Mouse (Mus musculus) granulocyte monocyte progenitor cell, adult 5-6 weeks (primary cell): Measurements from ENCODE around the gene Stxbp2. TPM values are rescaled to one million over a fixed set of nuclear protein-coding genes. Genes with fewer than 3 reads are reported as not detected.
"Not testable (repeated sequence)": the region's sequence is repeated elsewhere in the genome, so short reads cannot be mapped to it uniquely, and the experiment has no call there.

ENCODE experiments used
- ATAC-seq: replicated peaks from 2 replicates; pipeline ENCODE4 v1.8.0; 2016; ENCODE audit warnings: mild to moderate bottlenecking, moderate TSS enrichment, inconsistent platforms; ENCODE audit not compliant: poor library complexity, severe bottlenecking
- total RNA-seq, 2 experiments: library from RNA; stranded (forward) in 1 of 2; stranded (reverse) in 1 of 2; fragments of 200-712, 200-1000 nt in 1 of 2; fragments of >200 nt in 1 of 2; fragmentation: Nextera tagmentation in 1 of 2; gene quantifications; 2 replicates each; pipeline ENCODE4 v1.2.3; 2014 to 2017

Stxbp2 gene
- total RNA-seq (2014; fragmentation: Nextera tagmentation) (194 and 226 TPM in 2 replicates), total RNA-seq (2017) (109 and 135 TPM in 2 replicates)

DNA sequence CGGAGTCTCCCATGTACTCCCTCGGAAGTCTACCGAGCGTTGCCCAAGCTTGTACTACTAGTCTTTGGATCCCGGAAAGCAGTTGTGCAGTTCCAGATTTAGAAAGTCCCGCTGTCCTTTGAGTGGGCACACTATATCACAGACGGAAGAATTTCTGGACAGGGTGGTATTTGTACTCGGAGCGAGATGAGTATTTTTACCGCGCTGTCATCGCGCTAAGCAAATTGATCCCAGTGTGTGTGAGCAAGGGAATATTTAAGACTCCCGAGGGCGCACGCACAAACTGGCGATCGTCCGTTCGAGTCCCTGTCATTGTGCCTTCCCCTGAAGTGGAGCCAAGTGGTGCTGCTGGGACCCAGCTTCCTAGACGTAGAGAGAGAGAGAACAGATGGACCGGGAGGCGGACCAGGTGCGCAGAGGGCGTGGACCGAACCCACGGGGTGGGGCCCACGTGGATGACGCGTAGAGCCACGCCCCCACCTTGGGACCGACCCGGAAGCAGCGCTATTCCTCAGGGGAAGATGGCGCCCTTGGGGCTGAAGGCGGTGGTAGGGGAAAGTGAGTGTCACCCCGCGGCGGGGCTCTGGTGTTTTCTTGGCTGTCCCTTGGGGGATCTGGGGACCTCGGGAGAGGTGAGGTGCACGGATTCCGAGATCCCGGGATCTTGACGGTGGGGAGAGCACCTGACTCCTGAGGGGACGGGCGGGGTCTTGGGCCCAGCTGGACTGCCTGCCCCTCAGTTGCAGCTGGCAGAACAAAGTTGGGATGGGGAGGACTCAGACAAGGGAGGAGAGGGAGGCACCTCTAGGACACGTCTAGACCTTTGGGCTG is at the start of gene Stxbp2:
TSS of gene Stxbp2 (plus strand) at position 309 of the 831 bp plus-strand sequence.
- peak; percentile 90 for ATAC-seq

DNA sequence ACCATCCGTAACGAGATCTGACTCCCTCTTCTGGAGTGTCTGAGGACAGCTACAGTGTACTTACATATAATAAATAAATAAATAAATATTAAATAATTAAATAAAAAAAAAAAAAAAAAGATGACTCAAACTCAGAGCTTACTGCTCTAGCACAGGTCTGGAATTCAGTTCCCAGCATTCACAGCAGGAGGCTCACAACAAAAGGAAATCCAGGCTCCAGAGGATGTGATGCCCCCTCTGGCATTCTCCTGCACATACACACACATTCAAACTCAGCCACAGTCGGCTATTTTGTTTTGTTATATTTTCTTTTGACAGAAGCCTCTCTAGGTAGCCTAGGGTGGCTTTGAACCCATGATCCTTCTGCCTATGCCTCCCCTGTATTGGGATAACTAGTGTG is 48.8 kb upstream of the Stxbp2 start:
- ATAC-seq, result not testable (repeated sequence)

DNA sequence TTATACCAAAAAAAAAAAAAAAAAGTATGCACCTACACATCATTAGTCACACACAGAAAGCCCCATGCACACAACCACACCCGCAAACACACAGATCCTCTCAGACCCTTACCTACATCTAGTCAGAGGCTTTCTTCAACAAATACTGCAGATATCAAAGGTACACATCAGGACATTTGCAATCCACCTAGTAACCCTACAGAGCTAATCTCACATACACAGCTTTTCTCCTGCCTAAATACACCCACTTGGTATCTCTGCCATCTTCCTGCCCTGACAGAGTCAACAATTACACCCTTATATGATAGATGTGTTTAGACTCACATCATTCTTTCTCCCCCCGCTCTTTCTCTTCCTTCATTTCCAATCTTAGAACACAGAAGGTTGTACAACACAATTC is 44.3 kb upstream of the Stxbp2 start:
- ATAC-seq, result no peak

DNA sequence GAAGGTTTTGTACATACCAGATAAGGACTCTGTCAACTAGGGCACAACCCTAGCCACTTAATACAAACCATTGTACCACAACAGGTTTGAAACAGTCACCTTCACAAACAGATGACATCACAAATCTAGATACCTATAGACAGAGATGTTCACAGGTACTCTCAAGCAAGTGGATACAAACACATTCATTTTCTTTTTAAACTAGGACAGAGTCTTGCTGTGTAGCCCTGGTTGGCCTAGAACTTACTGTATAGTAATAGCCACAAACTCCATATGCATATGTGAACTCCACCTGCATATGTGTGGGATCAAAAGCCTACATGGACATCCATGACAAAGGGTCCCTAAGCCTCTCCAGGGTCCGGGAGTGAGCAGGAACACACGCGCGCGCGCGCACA is 43.8 kb upstream of the Stxbp2 start, which contains the start of gene Camsap3:
TSS of gene Camsap3 (plus strand) at position 301 of the 398 bp plus-strand sequence.
- no peak for ATAC-seq

DNA sequence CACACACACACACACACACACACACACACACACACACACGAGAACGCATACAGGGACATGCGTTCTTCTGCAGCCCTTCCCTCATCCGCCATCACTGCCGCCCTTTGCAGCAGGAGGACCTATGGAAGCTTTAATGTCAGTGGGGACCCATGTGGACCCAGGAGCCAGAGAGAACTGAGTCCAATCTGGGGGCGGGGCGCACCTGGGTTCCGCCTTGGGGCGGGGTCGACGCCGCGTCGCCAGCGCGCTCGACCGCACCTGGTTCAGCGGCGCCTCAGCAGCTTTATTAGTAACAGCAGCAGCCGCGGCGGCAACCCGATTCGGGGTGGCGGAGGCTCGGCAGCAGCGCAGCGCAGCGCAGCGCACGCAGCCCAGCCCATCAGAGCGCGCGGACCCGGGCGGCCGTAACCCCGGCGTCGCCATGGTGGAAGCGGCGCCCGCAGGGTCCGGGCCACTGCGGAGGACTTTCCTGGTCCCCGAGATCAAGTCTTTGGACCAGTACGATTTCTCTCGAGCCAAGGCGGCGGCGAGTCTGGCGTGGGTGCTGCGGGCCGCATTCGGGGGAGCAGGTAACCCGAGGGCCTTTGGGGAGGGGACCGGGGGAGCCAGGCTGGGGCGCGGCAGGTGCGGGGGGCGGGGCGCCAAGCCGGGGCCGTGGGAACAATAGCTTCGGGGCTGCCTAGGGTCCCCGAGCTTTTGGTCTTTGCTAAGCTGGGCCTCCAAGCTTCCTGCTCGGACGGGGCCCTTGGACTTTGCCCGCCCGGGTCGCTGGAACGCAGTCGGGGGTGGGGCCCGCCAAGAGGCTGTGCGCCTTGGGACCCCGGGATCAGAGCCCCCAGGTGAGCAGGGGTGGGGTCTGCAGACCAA is 43.1 kb upstream of the Stxbp2 start:
- peak; percentile 74 for ATAC-seq

DNA sequence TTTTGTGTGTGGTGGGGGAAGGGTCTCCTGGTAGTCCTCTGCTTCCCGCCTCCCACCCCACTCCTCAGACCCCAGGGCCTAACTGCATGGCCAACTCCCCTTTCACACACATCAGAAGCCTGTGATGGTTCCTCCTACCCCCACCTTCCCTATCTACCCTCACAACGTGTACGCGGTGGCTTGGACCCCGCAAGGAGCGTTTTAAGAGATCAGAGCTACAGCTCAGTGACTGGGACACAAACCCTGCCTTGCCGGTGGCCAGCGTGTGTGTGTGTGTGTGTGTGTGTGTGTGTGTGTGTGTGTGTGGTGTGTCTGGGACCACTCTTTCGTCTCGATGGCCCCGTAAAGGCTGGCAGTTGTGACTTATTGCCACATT is 42.5 kb upstream of the Stxbp2 start:
- peak; percentile 26; the same call in 1 of the 2 replicates for ATAC-seq

DNA sequence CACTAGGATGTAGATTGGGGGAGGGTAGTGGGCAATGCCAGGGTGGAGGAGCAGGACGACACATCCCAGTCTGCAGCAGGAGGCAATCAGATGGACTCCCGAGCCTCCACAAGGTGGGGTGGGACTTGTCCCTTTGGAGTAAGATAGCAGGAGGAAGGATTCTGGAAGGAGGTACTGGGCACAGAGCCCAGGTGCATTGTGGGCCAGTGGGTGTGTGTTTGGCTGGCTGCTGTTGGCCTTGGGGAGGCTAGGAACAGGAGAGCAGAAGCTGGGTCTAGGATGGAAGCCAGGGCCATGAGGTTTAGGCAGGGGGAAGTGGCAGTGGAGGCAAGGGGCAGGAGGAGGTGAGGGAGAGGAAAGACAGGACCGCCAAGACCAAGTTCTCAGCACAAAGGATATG is 37.3 kb upstream of the Stxbp2 start:
- 0 out of 2 replicates have a peak, but pooled peaks have one; percentile 14 for ATAC-seq

DNA sequence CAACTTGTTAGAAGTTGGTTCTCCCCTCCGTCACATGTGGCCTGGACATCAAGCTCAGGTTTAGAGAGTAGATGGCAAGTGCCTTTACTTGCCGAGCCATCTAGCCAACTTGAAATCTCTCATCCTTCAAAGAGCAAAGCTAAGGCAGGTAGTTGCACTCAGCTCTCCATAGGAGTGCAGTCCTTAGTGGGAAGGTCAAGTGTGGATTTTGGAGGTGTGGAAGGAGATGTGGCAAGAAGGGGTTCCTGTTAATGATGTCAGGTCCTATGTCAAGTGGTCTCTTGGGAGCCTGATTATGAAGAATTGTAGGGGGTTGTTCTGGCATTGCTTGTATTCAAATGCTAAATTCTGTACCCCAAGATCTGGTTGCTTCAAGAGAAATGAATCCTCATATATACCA is 36.3 kb upstream of the Stxbp2 start:
- ATAC-seq, result no peak

DNA sequence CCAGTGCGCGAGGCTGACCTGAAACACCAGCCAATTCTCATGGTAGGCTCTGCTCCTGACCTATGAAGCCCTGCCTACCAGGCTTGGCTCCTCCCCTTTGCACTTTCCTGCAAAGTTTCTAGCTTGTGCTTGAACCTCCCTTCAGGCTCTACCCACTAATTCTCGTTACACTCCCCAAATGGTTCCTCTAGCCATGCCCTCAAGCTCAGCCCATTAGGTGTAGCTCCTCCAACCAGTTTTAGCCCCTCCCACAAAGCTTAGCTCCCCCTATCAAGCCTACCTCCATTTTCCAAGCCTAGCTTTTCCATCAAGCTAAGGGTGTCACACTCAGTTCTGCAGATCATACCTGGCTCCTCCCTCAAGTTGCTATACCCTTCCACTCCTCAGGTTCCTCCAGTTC is 32.7 kb upstream of the Stxbp2 start:
- no peak for ATAC-seq

DNA sequence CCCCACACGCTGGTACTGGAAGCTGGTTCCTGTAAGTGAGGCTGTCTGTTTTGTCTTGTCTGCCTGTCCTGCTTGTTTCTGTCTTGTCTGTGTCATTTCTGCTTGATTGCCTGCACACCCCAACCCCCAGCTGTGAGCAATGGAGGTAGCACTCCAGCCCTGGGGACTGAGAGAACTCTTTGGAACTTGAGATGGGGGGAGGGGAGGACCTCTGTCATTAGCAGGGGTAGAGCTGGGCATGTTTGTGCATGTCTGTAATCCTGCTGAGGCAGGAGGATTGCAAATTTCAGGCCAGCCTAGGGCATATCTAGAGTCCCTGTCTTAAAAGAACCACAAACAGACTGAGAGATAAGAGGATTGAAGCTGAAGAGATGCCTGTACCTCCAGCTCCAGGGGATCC is 31.5 kb upstream of the Stxbp2 start:
- ATAC-seq, result no peak

DNA sequence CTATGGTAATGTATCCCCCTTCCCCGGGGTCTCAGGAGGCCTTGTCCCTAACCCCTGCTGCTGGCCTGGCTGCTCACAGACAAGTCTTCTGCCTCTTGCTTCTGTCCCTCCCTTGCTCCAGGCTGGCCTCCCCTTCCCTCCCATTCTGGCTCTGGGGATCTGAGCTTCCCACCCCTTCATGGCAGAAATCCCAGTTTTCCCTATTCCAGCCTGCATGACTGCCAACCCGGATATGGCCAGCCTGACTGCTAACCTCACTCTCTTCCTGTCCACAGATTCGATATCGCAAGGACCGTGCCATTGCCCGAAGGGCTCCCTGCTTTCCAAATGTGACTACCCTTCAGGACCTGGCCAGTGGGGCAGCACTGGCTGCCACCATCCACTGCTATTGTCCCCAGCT is 30.4 kb upstream of the Stxbp2 start:
- ATAC-seq, result no peak

DNA sequence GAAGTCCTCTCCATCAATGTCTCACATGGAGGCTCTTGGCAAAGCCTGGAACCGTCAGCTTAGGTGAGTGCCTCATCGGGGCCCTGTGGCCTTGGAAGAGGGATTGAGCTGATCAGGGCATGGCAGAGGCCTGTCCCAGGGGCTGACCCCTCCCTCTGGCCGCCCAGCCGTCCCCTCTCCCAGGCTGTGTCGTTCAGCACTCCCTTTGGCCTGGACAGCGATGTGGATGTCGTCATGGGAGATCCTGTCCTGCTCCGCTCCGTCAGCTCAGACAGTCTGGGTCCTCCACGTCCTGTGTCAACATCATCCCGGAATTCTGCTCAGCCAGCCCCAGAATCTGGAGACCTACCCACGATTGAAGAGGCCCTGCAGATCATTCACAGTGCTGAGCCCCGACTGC is 27.3 kb upstream of the Stxbp2 start:
- ATAC-seq, result no peak

DNA sequence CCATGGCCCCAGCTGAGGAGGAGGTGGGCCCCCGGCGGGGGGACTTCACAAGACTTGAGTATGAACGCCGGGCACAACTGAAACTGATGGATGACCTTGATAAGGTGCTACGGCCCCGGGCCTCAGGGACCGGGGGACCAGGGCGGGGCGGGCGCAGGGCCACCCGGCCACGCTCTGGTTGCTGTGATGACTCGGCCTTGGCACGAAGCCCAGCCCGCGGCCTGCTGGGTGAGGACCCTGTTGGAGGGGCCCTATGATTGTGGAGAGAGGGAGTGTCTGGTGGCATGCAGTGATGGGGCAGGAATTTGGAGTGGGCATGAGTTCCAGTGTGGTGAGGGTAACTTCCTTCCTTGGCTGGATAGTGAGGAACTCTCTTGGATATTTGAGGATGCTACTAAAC is 24.2 kb upstream of the Stxbp2 start:
- peak; percentile 36; the same call in 1 of the 2 replicates for ATAC-seq

DNA sequence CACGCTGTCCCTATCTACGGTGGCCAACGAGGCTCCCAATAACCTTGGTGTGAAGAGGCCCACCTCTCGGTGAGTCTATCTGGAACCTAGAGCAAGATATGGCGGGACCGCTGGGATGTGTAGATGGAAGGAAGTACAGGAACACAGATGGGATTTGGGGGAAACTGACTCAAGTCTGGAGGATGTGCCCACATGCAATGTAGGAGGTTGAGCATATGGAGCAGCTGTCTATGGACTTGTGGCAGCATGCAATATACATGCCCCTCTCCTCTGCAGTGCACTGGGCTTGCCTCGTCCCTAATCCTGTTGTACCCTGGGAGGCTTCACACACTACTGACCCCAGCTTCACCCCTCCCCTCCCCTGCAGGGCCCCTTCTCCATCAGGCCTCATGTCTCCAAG is 22.9 kb upstream of the Stxbp2 start:
- no peak for ATAC-seq

DNA sequence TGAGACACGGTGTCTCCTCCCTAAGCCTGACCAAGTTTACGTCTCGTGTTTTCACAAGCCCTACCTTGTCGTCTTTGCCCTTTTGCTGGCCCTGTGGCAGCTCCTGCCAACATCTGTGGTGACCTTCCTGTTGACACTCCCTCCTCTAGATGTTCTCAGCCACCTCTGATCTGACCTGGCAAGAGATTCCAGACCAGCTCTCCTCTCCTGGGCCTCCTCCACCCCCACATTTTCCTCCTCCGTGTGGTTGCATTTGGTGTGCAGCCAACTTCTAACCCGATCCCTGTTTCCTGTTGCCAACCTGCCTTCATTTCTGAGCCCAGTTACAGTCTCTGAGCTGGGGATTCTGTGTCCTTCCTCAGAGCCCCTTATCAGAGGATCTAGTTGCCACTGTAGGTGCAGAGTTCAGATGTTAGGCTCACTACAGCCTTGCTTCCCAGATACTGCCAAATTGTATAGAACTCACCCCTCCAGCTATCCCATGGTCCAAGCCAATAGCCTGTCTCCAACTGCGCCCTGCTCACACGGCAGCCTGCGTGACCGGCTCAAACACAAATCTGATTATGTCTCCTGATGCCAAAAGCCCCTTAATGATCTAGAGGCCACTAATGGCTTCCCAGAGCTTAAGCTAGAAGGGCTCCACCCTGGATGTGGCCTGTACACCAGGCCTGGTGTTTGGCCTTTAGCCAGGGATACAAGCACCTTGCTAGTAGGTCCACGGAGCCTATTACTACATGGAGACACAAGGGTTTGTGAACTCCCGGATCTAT is 21.5 kb upstream of the Stxbp2 start:
- ATAC-seq, result no peak

DNA sequence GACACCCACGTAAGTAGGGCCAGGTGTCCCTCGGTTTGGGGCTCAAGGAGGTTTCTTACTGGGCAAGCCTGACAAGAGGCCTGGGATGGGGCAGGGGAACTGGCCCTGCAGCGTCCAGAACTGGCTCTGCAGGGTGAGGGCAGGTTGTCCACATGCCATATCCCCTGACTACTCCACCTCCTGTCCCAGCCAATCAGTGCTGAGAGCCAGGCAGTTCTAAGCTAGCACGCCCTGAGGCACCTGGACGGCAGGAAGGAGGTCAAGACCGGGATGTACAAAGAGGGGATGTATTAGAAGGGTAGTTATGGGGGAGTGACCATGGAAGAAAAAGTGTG is 21.0 kb upstream of the Stxbp2 start:
- ATAC-seq, result no peak

DNA sequence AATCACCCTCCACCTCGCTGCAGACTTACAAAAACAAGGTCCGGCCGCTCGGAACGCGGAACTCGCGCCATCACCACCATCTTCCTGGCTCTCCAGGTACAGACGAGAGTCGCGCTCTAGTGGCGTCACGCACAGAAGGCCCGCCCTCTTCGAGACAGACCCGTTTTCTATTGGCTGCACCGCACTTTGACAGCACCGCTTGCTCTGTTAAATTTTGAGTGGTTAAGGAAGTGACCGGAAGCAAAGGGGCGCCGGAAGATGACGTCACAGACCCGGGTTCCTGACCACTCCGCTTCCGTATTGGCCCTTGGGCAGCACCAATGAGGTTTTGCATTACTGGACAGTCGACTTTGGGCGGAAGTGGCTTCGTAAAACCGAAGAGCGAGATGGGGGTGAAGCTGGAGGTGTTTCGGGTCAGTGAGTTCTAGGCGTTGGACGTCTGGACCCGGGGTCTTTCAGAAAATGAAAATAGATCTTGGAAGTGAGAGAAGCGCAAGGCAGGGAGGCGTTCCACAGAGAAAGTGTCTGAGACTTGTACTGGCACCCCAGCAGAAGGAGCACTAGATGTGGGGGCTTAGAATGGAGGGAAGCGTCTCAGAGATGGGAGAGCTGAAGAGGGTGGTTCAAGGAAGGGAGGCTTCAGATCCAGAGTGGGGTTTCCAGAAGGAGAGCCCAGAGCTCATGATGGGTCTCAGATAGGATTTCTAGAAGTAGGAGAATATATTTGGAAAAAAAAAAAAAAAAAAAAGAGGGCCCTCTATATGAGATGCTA is 9.4 kb upstream of the Stxbp2 start, which contains the start of the genes Xab2 and Pet100:
TSS of gene Xab2 (minus strand) at position 118 of the 772 bp plus-strand sequence.
TSS of gene Pet100 (plus strand) at position 350 of the 772 bp plus-strand sequence.
- ATAC-seq, result peak; percentile 95

DNA sequence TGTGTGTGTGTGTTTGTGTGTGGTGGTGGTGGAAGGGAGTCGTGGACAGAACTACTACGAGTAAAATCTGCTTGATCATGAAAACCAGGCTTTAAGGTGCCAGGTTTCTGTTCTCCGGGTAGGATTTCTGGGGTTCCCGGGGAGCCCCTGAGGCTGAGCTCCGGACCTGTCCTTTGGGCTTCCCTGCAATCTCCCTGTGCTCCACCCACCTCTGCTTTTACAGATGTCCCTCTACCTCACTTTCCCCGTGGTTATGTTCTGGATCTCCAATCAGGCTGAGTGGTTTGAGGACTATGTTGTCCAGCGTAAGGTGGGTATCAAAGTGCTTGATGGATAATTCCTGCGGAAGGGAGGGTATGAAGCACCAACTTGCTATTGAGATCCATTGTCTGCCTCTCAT is 8.6 kb upstream of the Stxbp2 start:
- no peak for ATAC-seq

DNA sequence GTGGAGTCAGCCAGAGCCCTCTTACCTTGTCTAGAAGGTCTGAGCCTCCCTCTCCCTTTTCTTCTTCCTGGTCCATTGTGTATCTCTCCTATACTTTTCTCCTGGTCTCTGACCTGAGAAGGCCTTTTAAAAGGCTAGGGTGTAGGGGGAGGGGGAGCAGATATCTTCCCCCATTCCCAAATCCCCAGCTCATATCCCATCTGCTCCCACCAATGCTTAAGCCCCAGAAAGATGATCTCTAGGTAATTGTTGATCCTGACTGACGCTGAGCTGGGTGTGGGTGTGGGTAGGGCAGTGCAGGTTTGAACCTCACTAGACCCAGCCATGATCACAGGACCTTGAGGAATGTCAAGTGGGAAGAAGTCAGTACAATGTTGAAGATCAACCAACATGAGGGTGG is 5.3 kb upstream of the Stxbp2 start, which contains the start of gene Pcp2:
TSS of gene Pcp2 (minus strand) at position 101 of the 400 bp plus-strand sequence.
- ATAC-seq, result no peak

DNA sequence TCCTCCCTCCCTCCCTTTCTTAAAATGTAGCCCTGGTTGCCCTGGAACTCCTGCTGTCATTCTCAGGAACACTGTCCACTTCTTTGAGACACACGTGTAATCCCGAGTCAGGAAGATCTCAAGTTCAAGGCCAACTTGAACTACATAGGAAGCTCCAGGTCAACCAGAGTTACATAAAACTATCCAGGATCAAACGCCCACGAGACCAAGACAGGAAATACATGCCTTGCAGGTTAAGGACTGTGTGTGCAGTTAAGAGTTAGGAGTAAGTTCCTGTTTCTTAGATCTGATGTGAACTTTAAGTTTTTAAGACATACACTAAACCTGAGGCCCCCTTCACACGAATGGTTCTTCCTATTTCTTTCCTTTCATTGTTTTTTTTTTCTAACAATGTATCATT is 3.8 kb upstream of the Stxbp2 start:
- no peak; the same call in 1 of the 2 replicates for ATAC-seq
